Mouse (Mus musculus) left cerebral cortex, postnatal 14 days (tissue): ENCODE data around the gene Phlpp2. TPM values are rescaled to one million over a fixed set of nuclear protein-coding genes. Genes with fewer than 3 reads are reported as not detected.

ENCODE experiments used
- DNase-seq, 2 experiments: peaks; one replicate each; pipeline ENCODE4 v3.0.0; 2021 to 2022; ENCODE audit warnings: low spot score in 2 of 2, mixed read lengths in 1 of 2
- intact Hi-C: fragments of 180-260 bp; cut with DNase I; formaldehyde crosslinking; loops from one replicate; pipeline ENCODE4 v1.15.1; 2025
- total RNA-seq, 2 experiments: library from RNA; stranded (reverse); gene quantifications; 2 replicates each; pipeline ENCODE4 v1.2.3; 2021

Gene Phlpp2
- total RNA-seq, 2 experiments from 2014 or later: 31.2 to 34.7 TPM

DNA sequence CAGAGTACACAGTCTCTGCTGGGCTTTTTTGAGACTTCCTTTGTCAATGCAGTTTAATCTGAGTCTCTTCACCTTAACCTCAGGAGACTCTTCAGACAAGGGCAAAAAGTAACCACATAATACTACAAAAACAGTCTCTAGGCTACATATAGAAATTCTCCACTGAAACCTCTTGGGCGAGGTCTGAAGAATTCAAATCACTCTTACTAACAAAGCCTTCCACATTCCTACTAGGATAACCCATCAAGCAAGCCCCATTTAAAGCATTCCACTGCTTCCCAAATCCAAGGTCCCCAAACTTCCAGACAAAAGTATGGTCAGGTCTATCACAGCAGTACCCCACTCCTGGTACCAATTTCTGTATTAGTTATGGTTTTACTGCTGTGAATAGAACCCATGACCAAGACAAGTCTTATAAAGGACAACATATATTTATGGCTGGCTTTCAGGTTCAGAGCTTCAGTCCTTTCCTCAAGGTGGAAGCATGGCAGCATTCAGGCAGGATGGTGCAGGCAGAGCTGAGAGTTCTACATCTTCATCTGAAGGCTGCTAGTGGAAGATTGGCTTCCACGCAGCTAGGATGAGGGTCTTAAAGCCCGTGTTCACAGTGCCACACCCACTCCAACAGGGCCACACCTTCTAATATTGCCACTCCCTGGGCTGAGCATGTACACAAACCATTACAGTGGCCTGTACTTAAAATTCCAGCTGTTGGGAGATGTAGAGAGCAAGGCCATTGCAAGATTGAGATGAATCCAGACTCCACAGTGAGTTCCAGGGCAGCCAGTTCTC is 22.6 kb downstream of the Phlpp2 start:
- intact Hi-C loops: no loop called here
- no peak for DNase-seq

DNA sequence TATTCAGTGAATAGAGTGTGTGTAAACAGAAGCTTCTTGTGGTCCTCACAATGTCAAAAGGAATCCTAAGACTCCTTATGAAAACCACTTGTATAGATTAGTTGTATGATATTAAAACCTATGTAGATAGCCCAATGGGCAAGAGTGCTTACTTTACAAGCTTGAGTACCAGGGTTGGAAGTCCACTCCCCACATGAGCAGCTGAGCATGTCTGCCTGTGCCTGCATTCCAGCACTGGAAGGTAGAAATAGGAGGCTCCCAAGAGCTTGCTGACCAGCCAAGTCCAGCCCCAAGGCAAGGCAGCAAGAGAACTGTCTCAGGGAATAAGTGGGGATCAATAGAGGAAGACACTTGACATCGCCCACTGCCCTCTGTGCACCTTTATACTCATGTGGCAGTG is 26.3 kb downstream of the Phlpp2 start:
- no peak for DNase-seq
- intact Hi-C loops: no loop called here

- intact Hi-C loops: no loop called here
- DNase-seq: no peak
Measured at GRCm38 (mm10) chr8:109895355-109895754, 27.0 kb downstream of the Phlpp2 start.

GRCm38 (mm10) chr8:109902379-109902778 is 34.0 kb downstream of the Phlpp2 start:
- intact Hi-C loops: loop anchor here (5.0 kb wide), 1 partner anchor 35 kb away; the partner anchor contains the start of gene Phlpp2
- DNase-seq: no peak

DNA sequence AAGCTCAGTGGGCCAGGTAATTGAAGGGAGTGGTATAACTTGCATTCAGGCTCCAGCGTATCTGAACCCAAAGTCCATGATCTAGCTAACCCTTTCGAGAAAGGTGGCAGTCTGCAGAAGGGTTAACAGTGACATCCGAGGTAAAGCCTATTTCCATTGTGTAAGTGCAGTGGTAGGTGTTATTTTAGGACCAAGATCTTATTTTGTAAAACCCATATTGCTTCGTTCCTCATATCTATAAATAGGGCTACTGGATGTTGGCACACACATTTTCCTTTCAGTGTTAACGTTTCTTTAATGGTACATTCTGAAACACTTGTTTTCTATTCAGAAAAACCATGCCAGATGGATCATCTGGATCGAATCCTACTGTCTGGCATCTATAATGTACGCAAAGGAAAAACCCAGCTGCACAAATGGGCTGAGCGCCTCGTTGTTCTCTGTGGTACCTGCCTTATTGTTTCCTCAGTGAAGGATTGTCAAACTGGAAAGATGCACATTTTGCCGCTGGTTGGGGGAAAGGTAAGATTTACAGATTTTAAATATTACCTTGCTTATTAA is 35.6 kb downstream of the Phlpp2 start:
- peak; percentile 53 to 64 for DNase-seq
- intact Hi-C loops: loop anchor here (5.0 kb wide), 1 partner anchor 37 kb away; the partner anchor contains the start of gene Phlpp2

DNA sequence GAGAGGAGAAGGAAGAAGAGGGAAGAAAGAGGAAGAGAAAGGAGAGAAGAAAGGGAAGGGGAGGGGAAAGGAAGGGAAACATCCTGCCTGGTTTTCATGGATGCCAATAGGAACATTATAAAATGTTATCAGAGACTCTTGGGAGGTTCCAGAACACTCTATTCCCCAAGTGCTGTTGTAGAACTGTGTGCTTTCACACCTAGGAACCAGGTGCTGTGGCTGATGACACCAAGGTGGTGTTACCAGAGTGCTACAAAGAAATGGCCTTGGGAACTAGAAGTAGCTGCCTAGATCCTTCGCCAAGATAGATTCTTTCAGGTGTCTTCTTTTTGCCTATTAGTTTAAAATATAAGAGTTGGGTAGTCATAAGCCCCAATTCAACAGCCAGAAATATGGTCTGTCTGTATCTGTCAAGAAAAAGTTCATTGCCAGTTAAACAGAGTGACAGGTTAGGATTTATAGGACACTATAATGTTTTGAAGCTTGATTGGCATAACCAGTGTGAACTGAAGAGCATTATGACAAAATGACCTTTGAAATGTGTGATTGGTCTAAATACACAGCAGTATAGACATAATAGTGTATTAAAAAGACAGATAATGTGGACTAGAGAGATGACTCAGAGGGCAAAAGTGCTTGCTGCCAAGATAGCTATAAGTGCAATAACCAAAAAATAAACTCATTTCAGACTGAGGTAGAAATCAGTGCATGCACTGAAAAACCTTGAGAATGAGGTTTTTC is 36.8 kb downstream of the Phlpp2 start:
- DNase-seq: no peak
- intact Hi-C loops: loop anchor here (5.0 kb wide), 1 partner anchor 38 kb away; the partner anchor contains the start of gene Phlpp2

GRCm38 (mm10) chr8:109906907-109907306 is 38.6 kb downstream of the Phlpp2 start:
- DNase-seq: no peak
- intact Hi-C loops: no loop called here

GRCm38 (mm10) chr8:109907376-109907775 is 39.0 kb downstream of the Phlpp2 start:
- DNase-seq: no peak
- intact Hi-C loops: no loop called here

DNA sequence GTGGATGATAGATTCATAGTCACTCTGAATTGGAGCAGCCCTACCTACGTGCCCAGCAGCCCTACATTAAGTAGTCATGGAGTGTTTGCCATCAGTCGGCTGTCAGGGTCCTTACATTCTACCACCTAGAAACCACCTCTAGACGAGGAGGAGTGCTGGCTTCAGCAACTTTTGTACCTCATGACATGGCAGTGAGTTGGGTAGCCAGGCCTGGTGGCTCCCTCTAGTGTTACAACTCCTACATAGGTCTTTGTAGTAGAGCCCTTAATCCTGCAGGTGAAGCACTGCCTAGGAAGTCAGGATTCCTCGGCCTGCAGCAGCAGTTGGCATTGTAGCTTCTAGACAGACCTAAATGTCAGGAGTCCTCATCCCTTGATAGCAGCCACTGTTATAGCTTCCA is 48.9 kb downstream of the Phlpp2 start:
- peak; percentile 55 to 71 for DNase-seq
- intact Hi-C loops: loop anchor here (5.0 kb wide), 2 partner anchors 50 to 65 kb away; partner anchors contain the start of gene Phlpp2

DNA sequence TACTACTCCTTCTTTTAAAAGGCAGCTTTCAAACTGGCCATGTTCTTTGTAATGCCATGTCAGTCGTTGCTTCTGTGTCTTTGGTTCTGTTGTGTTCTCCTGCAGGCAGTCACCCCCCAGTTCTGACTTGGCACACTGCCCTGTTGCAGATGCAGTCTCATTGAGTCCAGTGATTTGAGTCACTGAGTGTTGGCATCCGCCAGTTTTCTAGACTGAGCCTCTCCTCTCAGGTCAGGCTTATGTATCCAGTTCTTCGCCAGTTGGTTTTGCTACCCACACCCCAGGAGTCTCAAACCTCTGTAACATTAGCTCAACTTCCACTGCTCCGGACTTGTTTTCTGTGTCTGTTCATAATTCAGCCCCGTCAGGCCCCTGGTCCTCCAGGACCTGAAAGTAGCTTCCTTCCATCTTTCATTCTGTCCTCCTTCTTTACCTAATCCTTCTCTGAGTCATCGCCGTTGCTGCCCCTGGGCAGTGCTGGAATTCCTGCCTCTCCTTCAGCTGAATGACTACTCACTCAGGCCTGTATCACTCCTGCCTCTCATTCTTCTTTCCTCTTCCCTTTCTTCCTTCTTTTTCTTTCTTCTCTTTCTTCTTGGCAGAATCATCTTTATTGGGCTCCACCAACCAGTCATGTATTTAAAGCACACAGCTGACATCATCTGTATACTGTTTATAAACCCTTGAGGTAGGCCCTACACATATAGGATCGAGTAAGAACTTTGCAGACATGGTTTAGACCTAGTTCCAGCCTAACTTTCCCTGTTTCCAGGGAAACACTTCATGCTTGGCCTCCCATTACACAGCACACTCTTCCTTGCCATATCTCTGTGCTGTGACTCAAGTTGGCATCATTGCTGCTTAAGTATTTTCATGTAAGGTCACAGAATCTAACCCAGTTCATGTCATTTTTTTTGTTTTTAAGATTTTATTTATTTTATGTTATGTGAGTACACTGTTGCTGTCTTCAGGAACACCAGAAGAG is 52.4 kb downstream of the Phlpp2 start:
- DNase-seq: peak in 1 of 2 experiments; percentile 51
- intact Hi-C loops: no loop called here

GRCm38 (mm10) chr8:109941606-109942360 is 73.4 kb downstream of the Phlpp2 start:
- intact Hi-C loops: no loop called here
- peak; percentile 38 to 50 for DNase-seq

GRCm38 (mm10) chr8:109945153-109945632 is 76.9 kb downstream of the Phlpp2 start:
- intact Hi-C loops: no loop called here
- no peak for DNase-seq

DNA sequence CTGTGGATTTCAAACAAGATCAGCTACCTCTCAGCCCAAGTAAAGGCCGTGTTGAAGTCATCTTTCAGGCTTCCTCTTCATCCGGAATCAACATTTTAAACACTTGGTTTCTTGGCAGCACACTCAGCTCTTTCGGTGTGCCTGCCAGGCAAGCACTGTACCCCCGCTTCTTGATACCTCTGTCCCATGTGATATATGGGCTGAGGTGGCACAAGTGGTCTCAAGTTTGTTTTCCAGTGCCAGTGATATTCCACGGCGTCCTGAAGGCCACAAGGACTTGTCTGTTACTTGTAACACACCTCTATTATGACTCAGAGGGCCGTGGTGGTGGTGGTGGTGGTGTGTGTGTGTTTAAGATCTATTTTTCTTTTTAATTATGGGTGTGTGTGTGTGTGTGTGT is 77.4 kb downstream of the Phlpp2 start:
- no peak for DNase-seq
- intact Hi-C loops: no loop called here

DNA sequence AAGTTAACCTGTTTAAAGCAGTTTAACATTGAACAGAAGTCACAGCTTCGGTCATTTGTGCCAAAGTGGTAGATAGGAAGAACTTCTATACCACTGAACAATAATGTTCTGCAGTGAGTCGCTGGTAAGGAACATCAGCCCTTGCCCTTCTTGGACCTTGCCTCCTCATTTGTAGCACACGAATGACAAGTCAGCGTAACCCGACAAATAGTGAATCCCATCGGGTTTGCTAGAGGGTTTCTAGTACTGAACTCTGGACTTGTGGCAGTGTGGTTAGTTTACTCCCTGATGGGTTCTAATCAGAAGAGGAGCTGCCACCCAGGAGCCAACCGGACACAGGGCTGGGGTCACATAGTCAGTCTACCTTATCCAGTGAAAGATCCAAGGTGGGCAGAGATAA is 77.9 kb downstream of the Phlpp2 start:
- intact Hi-C loops: no loop called here
- no peak for DNase-seq

- intact Hi-C loops: no loop called here
- DNase-seq: peak; percentile 72 to 80
Measured at GRCm38 (mm10) chr8:109947447-109948284, 79.3 kb downstream of the Phlpp2 start.

DNA sequence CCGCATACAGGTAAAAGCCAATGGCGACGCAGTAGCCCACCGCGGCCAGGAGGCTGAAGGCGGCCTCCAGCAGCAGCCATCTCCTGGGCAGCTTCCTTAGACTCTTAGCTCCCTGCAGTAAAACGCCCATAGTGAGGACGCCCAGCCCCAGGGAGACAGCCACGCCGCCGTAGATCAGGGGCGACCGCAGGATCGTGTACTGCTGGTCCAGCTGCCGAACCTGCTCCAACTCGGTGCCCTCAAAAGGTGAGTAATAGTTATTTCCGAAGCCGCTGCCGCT is 79.9 kb downstream of the Phlpp2 start:
- intact Hi-C loops: no loop called here
- DNase-seq: no peak

DNA sequence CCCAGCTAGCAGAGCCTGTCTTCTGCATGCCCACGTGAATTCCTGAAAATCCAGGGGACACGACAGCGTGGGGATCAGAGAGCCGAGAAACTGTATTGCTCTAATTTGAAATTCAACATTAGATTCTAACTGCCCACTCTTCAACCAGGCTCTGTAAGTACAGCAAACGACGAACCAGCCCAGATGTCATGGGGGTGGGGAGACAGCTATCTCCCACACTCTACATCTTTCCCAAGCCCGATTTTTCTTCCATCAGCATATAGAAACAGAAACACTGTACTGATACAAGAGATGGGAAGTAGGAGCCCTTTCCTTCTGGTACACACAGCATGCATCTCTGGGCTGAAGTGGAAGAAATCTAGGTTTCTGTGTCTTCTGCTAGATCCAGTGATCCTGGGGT is 83.8 kb downstream of the Phlpp2 start:
- DNase-seq: peak; percentile 58 to 76
- intact Hi-C loops: no loop called here
